Mouse (Mus musculus) neural tube, embryonic 14.5 days (tissue): Measurements from ENCODE around the gene Sfi1. TPM values are rescaled to one million over a fixed set of nuclear protein-coding genes. Genes with fewer than 3 reads are reported as not detected.

Experiments
- ATAC-seq: fragments of 200-750 bp; cut with Nextera tagmentation; 2 replicates; pipeline ENCODE4 v1.8.0; 2017; ENCODE audit warnings: low read depth, mild to moderate bottlenecking, moderate TSS enrichment, moderate library complexity
- H3K27ac ChIP-seq: fragments of 300-500 bp; sonication (generic); 2 replicates; pipeline ENCODE4 v1.5.1; 2014; ENCODE audit warnings: low read depth, mild to moderate bottlenecking, control low read depth, low read length, moderate library complexity, mixed read lengths
- H3K27me3 ChIP-seq: fragments of 300-500 bp; sonication (generic); 2 replicates; pipeline ENCODE4 v1.6.1; 2014; ENCODE audit warnings: low read length; ENCODE audit not compliant: control insufficient read depth, insufficient read depth
- H3K36me3 ChIP-seq: fragments of 300-500 bp; sonication (generic); 2 replicates; pipeline ENCODE4 v1.6.1; 2014; ENCODE audit warnings: low read length, mixed read lengths; ENCODE audit not compliant: control insufficient read depth, insufficient read depth
- H3K4me1 ChIP-seq: fragments of 300-500 bp; sonication (generic); 2 replicates; pipeline ENCODE4 v1.6.1; 2014; ENCODE audit warnings: low read length; ENCODE audit not compliant: control insufficient read depth, insufficient read depth
- H3K4me2 ChIP-seq: fragments of 300-500 bp; sonication (generic); 2 replicates; pipeline ENCODE4 v1.6.1; 2014; ENCODE audit warnings: mild to moderate bottlenecking, low read depth, low read length, control low read depth
- H3K4me3 ChIP-seq: fragments of 300-500 bp; sonication (generic); 2 replicates; pipeline ENCODE4 v1.5.1; 2014; ENCODE audit warnings: low read depth, low read length, control low read depth, mixed read lengths
- H3K9ac ChIP-seq: fragments of 300-500 bp; sonication (generic); replicated peaks from 2 replicates; pipeline ENCODE4 v1.6.1; 2014; ENCODE audit warnings: low read depth, mild to moderate bottlenecking, control low read depth, low read length, mixed read lengths
- H3K9me3 ChIP-seq: fragments of 300-500 bp; sonication (generic); 2 replicates; pipeline ENCODE4 v1.6.1; 2016; ENCODE audit warnings: low read length; ENCODE audit not compliant: control insufficient read depth
- WGBS: fragments of 180-500 bp; shearing (Covaris S2); extraction: QIAGEN DNeasy Blood & Tissue Kit; methylation state at CpG from one replicate; pipeline ENCODE4 v1.1.7; 2014; 5-methylcytosine and 5-hydroxymethylcytosine counted together
- polyA plus RNA-seq: library from polyadenylated mRNA; unstranded; fragments of >200 nt; fragmentation: Nextera tagmentation; extraction: Ambion mirVana; gene quantifications from 2 replicates; pipeline ENCODE4 v1.2.1, GENCODE M21; 2014

Gene Sfi1
- 12.8 and 14.4 TPM in 2 replicates for polyA plus RNA-seq

GRCm38 (mm10) chr11:3193363-3193762, at the start of gene Sfi1:
Sfi1 (minus strand) TSS chr11:3193463.
- no peaks in the 10 kb centered on the region for H3K27me3 ChIP-seq
- H3K36me3 ChIP-seq, result no peaks in the 10 kb centered on the region
- H3K9me3 ChIP-seq, result no peaks in the 10 kb centered on the region
- ATAC-seq, result no peak
- no peak within 1 kb of the TSS for H3K4me3 ChIP-seq
- no peak within 1 kb of the TSS for H3K4me2 ChIP-seq
- H3K9ac ChIP-seq, result no peak within 1 kb of the TSS
- no peaks in the 10 kb centered on the region for H3K4me1 ChIP-seq
- H3K27ac ChIP-seq, result no peak within 1 kb of the TSS
- 85% methylated on average over 25 of the region's 25 CpGs for WGBS

- Histone ChIP-seq H3K36me3 (peaks cover 64% of the 10 kb centered on the region), H3K27ac (no peak overlapping the region)
- no peak for ATAC-seq
Observed at GRCm38 (mm10) chr11:3242395-3242794, 49.1 kb upstream of the Sfi1 start.

DNA sequence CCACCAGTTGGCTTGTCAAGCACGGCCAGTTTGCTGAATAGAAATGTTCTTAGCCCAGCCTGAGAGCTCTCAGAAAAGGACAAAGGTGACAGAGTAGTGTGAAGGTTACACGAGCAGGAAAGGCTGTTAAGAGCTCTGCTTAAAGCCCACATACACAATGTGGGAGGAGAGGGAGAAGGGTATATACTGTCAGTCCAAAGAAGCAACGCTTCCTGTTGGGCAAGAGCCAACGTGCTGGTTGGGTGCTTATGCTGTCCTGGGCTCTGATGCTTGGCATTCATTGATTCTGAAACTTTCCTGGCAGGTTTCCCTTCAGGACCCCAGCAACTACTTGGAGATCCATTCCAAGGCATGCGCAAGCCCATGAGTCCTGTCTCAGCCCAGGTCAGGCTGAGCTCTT, 42.0 kb upstream of the Sfi1 start:
- no peaks in the 10 kb centered on the region for H3K9me3 ChIP-seq
- no peak overlapping the region for H3K4me3 ChIP-seq
- H3K9ac ChIP-seq, result no peak overlapping the region
- no peaks in the 10 kb centered on the region for H3K4me1 ChIP-seq
- no peaks in the 10 kb centered on the region for H3K27me3 ChIP-seq
- H3K27ac ChIP-seq, result no peak overlapping the region
- WGBS, result 79% methylated on average over 5 of the region's 5 CpGs
- H3K4me2 ChIP-seq, result no peak overlapping the region
- no peak for ATAC-seq
- peaks cover 40% of the 10 kb centered on the region for H3K36me3 ChIP-seq

More at GRCm38 (mm10) chr11:3242395-3242794, 49.1 kb upstream of the Sfi1 start:
- H3K4me3 ChIP-seq, result no peak overlapping the region
- no peak overlapping the region for H3K9ac ChIP-seq
- H3K9me3 ChIP-seq, result no peaks in the 10 kb centered on the region
- no peak overlapping the region for H3K4me2 ChIP-seq
- H3K4me1 ChIP-seq, result no peaks in the 10 kb centered on the region
- WGBS, result 96% methylated on average over 7 of the region's 7 CpGs
- H3K27me3 ChIP-seq, result no peaks in the 10 kb centered on the region

DNA sequence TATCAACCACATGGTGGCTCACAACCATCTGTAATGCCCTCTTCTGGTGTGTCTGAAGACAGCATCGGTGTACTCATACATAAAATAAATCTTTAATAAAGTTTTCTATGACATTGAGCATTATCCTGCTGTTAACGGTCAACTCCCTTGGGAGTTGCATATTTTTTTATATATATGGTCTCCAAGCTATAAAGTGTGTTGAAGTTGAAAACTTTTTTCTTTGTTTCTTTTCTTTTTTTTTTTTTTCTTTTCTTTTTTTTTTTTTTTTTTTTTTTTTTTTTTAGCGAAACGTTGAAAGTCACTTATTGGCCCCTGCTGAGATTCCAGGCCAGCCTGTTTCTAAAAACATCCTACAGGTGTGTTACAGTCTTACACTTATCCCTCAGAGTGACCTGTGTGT, 40.4 kb upstream of the Sfi1 start:
- ATAC-seq, result no peak
- H3K27me3 ChIP-seq, result no peaks in the 10 kb centered on the region
- H3K9me3 ChIP-seq, result no peaks in the 10 kb centered on the region
- no peaks in the 10 kb centered on the region for H3K4me1 ChIP-seq
- no peak overlapping the region for H3K4me2 ChIP-seq
- no peak overlapping the region for H3K9ac ChIP-seq
- WGBS, result 89% methylated on average over 4 of the region's 4 CpGs
- no peak overlapping the region for H3K27ac ChIP-seq
- peaks cover 42% of the 10 kb centered on the region for H3K36me3 ChIP-seq
- no peak overlapping the region for H3K4me3 ChIP-seq

DNA sequence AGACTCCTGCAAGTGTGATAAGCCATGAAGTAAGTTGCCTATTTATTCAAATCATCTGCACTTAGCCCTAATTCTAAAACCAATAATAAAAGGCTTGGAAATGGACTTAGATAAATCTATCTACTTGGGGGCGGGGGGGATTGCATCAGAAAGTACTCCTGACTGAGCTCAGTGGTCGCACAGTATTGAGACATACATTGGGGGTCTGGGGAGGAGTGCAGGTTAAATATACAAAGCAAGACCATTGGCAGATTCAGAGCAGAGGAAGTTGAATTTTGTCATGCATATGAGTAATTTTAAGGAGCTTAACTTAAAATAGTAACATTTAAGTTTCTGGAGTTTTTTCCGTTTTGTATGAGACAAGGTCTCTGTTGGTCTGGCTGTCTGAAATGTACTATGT, 39.0 kb upstream of the Sfi1 start:
- 98% methylated on average over 3 of the region's 3 CpGs for WGBS
- H3K36me3 ChIP-seq, result peaks cover 35% of the 10 kb centered on the region
- H3K4me2 ChIP-seq, result no peak overlapping the region
- H3K9ac ChIP-seq, result no peak overlapping the region
- no peak overlapping the region for H3K27ac ChIP-seq
- ATAC-seq, result no peak
- H3K4me3 ChIP-seq, result no peak overlapping the region
- no peaks in the 10 kb centered on the region for H3K4me1 ChIP-seq
- no peaks in the 10 kb centered on the region for H3K27me3 ChIP-seq
- no peaks in the 10 kb centered on the region for H3K9me3 ChIP-seq

GRCm38 (mm10) chr11:3227113-3227512, 33.9 kb upstream of the Sfi1 start:
- Histone ChIP-seq H3K27ac (no peak overlapping the region), H3K4me2 (no peak overlapping the region), H3K27me3 (no peaks in the 10 kb centered on the region), H3K9ac (no peak overlapping the region), H3K4me3 (no peak overlapping the region), H3K36me3 (peaks cover 64% of the 10 kb centered on the region), H3K9me3 (no peaks in the 10 kb centered on the region), H3K4me1 (no peaks in the 10 kb centered on the region)
- no peak for ATAC-seq
- WGBS, result 96% methylated on average over 3 of the region's 3 CpGs

DNA sequence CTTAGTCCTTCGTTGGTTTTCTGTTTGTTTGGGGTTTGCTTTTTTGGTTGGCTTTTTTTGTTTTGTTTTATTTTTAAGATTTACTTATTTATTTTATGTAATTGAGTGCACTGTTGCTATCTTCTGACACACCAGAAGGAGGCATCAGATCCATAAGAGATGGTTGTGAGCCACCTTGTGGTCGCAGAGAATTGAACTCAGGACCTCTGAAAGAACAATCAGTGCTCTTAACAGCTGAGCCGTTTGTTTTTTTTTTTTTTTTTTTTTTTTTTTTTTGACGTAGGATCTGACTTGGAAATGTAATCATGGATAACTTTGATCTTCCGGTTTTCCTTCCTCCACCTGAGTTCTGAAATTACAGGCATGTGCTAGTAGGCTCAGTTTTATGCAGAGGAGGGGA, 29.8 kb upstream of the Sfi1 start:
- Histone ChIP-seq H3K4me2 (no peak overlapping the region), H3K9me3 (no peaks in the 10 kb centered on the region), H3K27me3 (no peaks in the 10 kb centered on the region), H3K4me1 (no peaks in the 10 kb centered on the region), H3K36me3 (peaks cover 58% of the 10 kb centered on the region), H3K27ac (no peak overlapping the region), H3K9ac (no peak overlapping the region), H3K4me3 (no peak overlapping the region)
- WGBS, result 74% methylated on average over 5 of the region's 5 CpGs
- no peak for ATAC-seq

GRCm38 (mm10) chr11:3212526-3212925, 19.3 kb upstream of the Sfi1 start:
- Histone ChIP-seq H3K27me3 (no peaks in the 10 kb centered on the region), H3K4me2 (no peak overlapping the region), H3K4me1 (no peaks in the 10 kb centered on the region), H3K9ac (no peak overlapping the region), H3K4me3 (no peak overlapping the region), H3K36me3 (peaks cover 29% of the 10 kb centered on the region), H3K27ac (no peak overlapping the region), H3K9me3 (no peaks in the 10 kb centered on the region)
- ATAC-seq, result no peak
- 91% methylated on average over 1 of the region's 1 CpGs for WGBS

DNA sequence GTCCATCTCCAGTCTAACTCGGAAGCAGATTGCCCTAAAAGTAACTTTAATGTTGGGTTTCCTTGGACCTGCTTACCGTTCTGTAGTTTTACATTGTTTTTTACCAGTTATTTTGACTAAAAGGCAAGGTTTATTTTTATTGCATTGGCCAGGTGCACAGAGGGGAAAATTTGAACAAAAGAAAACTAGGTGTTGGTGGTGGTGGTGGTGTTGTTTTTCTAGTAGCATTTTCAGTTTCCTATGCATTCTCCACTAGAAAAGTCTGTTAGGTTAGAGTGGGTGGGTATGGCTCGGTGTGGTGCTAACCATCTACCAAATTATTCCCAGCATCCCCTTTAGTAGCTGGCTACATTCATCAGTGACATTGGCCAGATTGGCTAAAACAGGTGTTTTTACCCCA, 13.5 kb upstream of the Sfi1 start:
- peaks cover 11% of the 10 kb centered on the region for H3K36me3 ChIP-seq
- no peak overlapping the region for H3K27ac ChIP-seq
- no peak overlapping the region for H3K4me2 ChIP-seq
- H3K4me3 ChIP-seq, result no peak overlapping the region
- no peaks in the 10 kb centered on the region for H3K27me3 ChIP-seq
- H3K9ac ChIP-seq, result no peak overlapping the region
- H3K9me3 ChIP-seq, result no peaks in the 10 kb centered on the region
- 96% methylated on average over 3 of the region's 3 CpGs for WGBS
- no peaks in the 10 kb centered on the region for H3K4me1 ChIP-seq
- ATAC-seq, result no peak

DNA sequence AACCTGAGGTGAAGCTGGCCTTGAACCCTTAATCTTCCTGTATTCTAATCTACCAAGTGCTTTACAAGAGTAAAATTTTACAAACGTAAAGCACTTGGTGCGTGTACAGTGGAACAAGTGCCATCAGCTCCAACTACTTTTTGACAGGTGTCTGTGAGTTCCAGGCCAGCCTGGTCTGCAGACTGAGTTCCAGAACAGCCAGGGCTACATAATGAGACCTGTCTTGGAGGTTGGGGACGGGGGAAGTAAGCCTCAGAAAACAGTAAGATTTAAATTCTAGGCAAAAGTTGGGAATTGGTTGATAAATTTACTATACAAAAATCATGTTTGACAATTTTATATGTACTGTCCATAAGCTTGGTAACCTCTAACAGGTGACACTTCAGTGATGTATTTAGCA, 11.9 kb upstream of the Sfi1 start:
- Histone ChIP-seq H3K4me1 (no peaks in the 10 kb centered on the region), H3K4me3 (no peak overlapping the region), H3K4me2 (no peak overlapping the region), H3K27ac (no peak overlapping the region), H3K9ac (no peak overlapping the region), H3K9me3 (no peaks in the 10 kb centered on the region), H3K36me3 (peaks cover 11% of the 10 kb centered on the region), H3K27me3 (no peaks in the 10 kb centered on the region)
- 93% methylated on average over 3 of the region's 3 CpGs for WGBS
- no peak for ATAC-seq
